Mouse (Mus musculus): ENCODE measurements around the gene Tspan12. TPM values are rescaled to one million over a fixed set of nuclear protein-coding genes. Genes with fewer than 3 reads are reported as not detected.

Tspan12 gene
- polyA plus RNA-seq, 1 experiment from 2014 or later = 60.5 TPM

- peak overlapping the region; percentile 83 for H3K4me3 ChIP-seq
- peak overlapping the region; percentile 83 for H3K4me2 ChIP-seq
- WGBS = under 1% methylated on average over 62 of the region's 62 CpGs
- H3K27me3 ChIP-seq (replicated peaks) = no peaks in the 10 kb centered on the region
- peak overlapping the region; percentile 98 for H3K27ac ChIP-seq (replicated peaks)
- no peaks in the 10 kb centered on the region for H3K9me3 ChIP-seq
- peaks cover 24% of the 10 kb centered on the region for H3K4me1 ChIP-seq
- peak; percentile 60 for ATAC-seq (ENCODE audit: extremely low read depth, insufficient number of reproducible peaks, low FRiP score, low TSS enrichment)
- peak overlapping the region; percentile 92 for H3K9ac ChIP-seq
- H3K36me3 ChIP-seq = peaks cover 25% of the 10 kb centered on the region
These were observed 545 bp downstream of the Tspan12 start for GRCm38 (mm10) chr6:21851596-21852343.

- Histone ChIP-seq H3K4me2 (peak overlapping the region; percentile 83), H3K9ac (peak overlapping the region; percentile 92), H3K4me1 (peaks cover 24% of the 10 kb centered on the region), H3K27ac (replicated peaks) (peak overlapping the region; percentile 98), H3K36me3 (peaks cover 29% of the 10 kb centered on the region), H3K4me3 (peak overlapping the region; percentile 83), H3K27me3 (replicated peaks) (no peaks in the 10 kb centered on the region), H3K9me3 (no peaks in the 10 kb centered on the region)
- ATAC-seq (ENCODE audit: extremely low read depth, insufficient number of reproducible peaks, low FRiP score, low TSS enrichment) = peak; percentile 81; the same call in 1 of the 2 replicates
- WGBS = 0% methylated on average over 5 of the region's 5 CpGs
These were observed 1.0 kb downstream of the Tspan12 start for GRCm38 (mm10) chr6:21851346-21851595.

- H3K36me3 ChIP-seq = peaks cover 34% of the 10 kb centered on the region
- peak overlapping the region; percentile 98 for H3K27ac ChIP-seq (replicated peaks)
- no peak for ATAC-seq (ENCODE audit: extremely low read depth, insufficient number of reproducible peaks, low FRiP score, low TSS enrichment)
- WGBS = 2% methylated on average over 21 of the region's 21 CpGs
- H3K27me3 ChIP-seq (replicated peaks) = no peaks in the 10 kb centered on the region
- peak overlapping the region; percentile 83 for H3K4me2 ChIP-seq
- peak overlapping the region; percentile 83 for H3K4me3 ChIP-seq
- H3K9ac ChIP-seq = peak overlapping the region; percentile 92
- H3K9me3 ChIP-seq = no peaks in the 10 kb centered on the region
- H3K4me1 ChIP-seq = peaks cover 20% of the 10 kb centered on the region
These were observed 1.6 kb downstream of the Tspan12 start for GRCm38 (mm10) chr6:21850526-21851345.

GRCm38 (mm10) chr6:21848808-21849207 lies 3.5 kb downstream of the Tspan12 start:
- H3K4me1 ChIP-seq = peaks cover 18% of the 10 kb centered on the region
- no peak for ATAC-seq (ENCODE audit: extremely low read depth, insufficient number of reproducible peaks, low FRiP score, low TSS enrichment)
- no peaks in the 10 kb centered on the region for H3K27me3 ChIP-seq (replicated peaks)
- no peak overlapping the region for H3K9ac ChIP-seq
- no peak overlapping the region for H3K4me2 ChIP-seq
- H3K36me3 ChIP-seq = peaks cover 39% of the 10 kb centered on the region
- no peak overlapping the region for H3K27ac ChIP-seq (replicated peaks)
- WGBS = 89% methylated on average over 4 of the region's 4 CpGs
- no peak overlapping the region for H3K4me3 ChIP-seq
- no peaks in the 10 kb centered on the region for H3K9me3 ChIP-seq

- Histone ChIP-seq H3K9me3 (no peaks in the 10 kb centered on the region), H3K4me1 (peaks cover 26% of the 10 kb centered on the region), H3K27me3 (replicated peaks) (no peaks in the 10 kb centered on the region), H3K4me3 (no peak overlapping the region), H3K27ac (replicated peaks) (peak overlapping the region; percentile 57), H3K9ac (no peak overlapping the region), H3K36me3 (peaks cover 10% of the 10 kb centered on the region), H3K4me2 (no peak overlapping the region; the same call in 1 of the 2 replicates)
- ATAC-seq (ENCODE audit: extremely low read depth, insufficient number of reproducible peaks, low FRiP score, low TSS enrichment) = no peak
- WGBS = 40% methylated on average over 9 of the region's 9 CpGs
These were observed 12.1 kb downstream of the Tspan12 start for GRCm38 (mm10) chr6:21839976-21840775.

- H3K4me2 ChIP-seq = no peak overlapping the region
- no peaks in the 10 kb centered on the region for H3K9me3 ChIP-seq
- peaks cover 26% of the 10 kb centered on the region for H3K4me1 ChIP-seq
- no peaks in the 10 kb centered on the region for H3K27me3 ChIP-seq (replicated peaks)
- peaks cover 19% of the 10 kb centered on the region for H3K36me3 ChIP-seq
- WGBS = 52% methylated on average over 10 of the region's 10 CpGs
- ATAC-seq (ENCODE audit: extremely low read depth, insufficient number of reproducible peaks, low FRiP score, low TSS enrichment) = no peak
- H3K27ac ChIP-seq (replicated peaks) = 0 out of 2 replicates have a peak overlapping the region, but pooled peaks have one; percentile 10
- H3K4me3 ChIP-seq = no peak overlapping the region
- no peak overlapping the region for H3K9ac ChIP-seq
These were observed 13.0 kb downstream of the Tspan12 start for GRCm38 (mm10) chr6:21839244-21839814.

- Histone ChIP-seq H3K4me2 (no peak overlapping the region), H3K36me3 (peaks cover 47% of the 10 kb centered on the region)
- WGBS = 87% methylated on average over 4 of the region's 4 CpGs
These were observed 18.8 kb downstream of the Tspan12 start for GRCm38 (mm10) chr6:21833531-21833930.

GRCm38 (mm10) chr6:21831871-21832270 lies 20.4 kb downstream of the Tspan12 start:
- no peak overlapping the region for H3K9ac ChIP-seq
- H3K4me1 ChIP-seq = peaks cover 9% of the 10 kb centered on the region; the same call in 1 of the 2 replicates
- ATAC-seq (ENCODE audit: extremely low read depth, insufficient number of reproducible peaks, low FRiP score, low TSS enrichment) = no peak
- no peak overlapping the region for H3K4me3 ChIP-seq
- H3K4me2 ChIP-seq = no peak overlapping the region
- peaks cover 51% of the 10 kb centered on the region for H3K36me3 ChIP-seq
- WGBS = 76% methylated on average over 3 of the region's 3 CpGs
- no peaks in the 10 kb centered on the region for H3K9me3 ChIP-seq
- H3K27me3 ChIP-seq (replicated peaks) = no peaks in the 10 kb centered on the region
- H3K27ac ChIP-seq (replicated peaks) = no peak overlapping the region

More at GRCm38 (mm10) chr6:21833531-21833930, 18.8 kb downstream of the Tspan12 start:
- no peaks in the 10 kb centered on the region for H3K27me3 ChIP-seq (replicated peaks)
- ATAC-seq (ENCODE audit: extremely low read depth, insufficient number of reproducible peaks, low FRiP score, low TSS enrichment) = no peak
- H3K4me1 ChIP-seq = peaks cover 6% of the 10 kb centered on the region; the same call in 1 of the 2 replicates
- no peak overlapping the region for H3K27ac ChIP-seq (replicated peaks)
- H3K9me3 ChIP-seq = no peaks in the 10 kb centered on the region
- H3K4me3 ChIP-seq = no peak overlapping the region
- no peak overlapping the region for H3K9ac ChIP-seq

GRCm38 (mm10) chr6:21830931-21831330 lies 21.4 kb downstream of the Tspan12 start:
- H3K9me3 ChIP-seq = no peaks in the 10 kb centered on the region
- H3K4me2 ChIP-seq = no peak overlapping the region
- no peak for ATAC-seq (ENCODE audit: extremely low read depth, insufficient number of reproducible peaks, low FRiP score, low TSS enrichment)
- peaks cover 9% of the 10 kb centered on the region; the same call in 1 of the 2 replicates for H3K4me1 ChIP-seq
- H3K27ac ChIP-seq (replicated peaks) = no peak overlapping the region
- no peaks in the 10 kb centered on the region for H3K27me3 ChIP-seq (replicated peaks)
- peaks cover 50% of the 10 kb centered on the region for H3K36me3 ChIP-seq
- H3K9ac ChIP-seq = no peak overlapping the region
- H3K4me3 ChIP-seq = no peak overlapping the region
- 80% methylated on average over 6 of the region's 6 CpGs for WGBS

- Histone ChIP-seq H3K36me3 (peaks cover 47% of the 10 kb centered on the region), H3K9ac (no peak overlapping the region), H3K4me1 (peaks cover 9% of the 10 kb centered on the region; the same call in 1 of the 2 replicates), H3K27me3 (replicated peaks) (no peaks in the 10 kb centered on the region), H3K4me2 (no peak overlapping the region), H3K27ac (replicated peaks) (no peak overlapping the region), H3K4me3 (no peak overlapping the region), H3K9me3 (no peaks in the 10 kb centered on the region)
- no peak for ATAC-seq (ENCODE audit: extremely low read depth, insufficient number of reproducible peaks, low FRiP score, low TSS enrichment)
- WGBS = 68% methylated on average over 7 of the region's 7 CpGs
These were observed 22.4 kb downstream of the Tspan12 start for GRCm38 (mm10) chr6:21829930-21830329.

GRCm38 (mm10) chr6:21828437-21828836 lies 23.9 kb downstream of the Tspan12 start:
- Histone ChIP-seq H3K4me3 (no peak overlapping the region), H3K4me2 (no peak overlapping the region), H3K36me3 (peaks cover 32% of the 10 kb centered on the region), H3K9me3 (no peaks in the 10 kb centered on the region), H3K9ac (no peak overlapping the region), H3K4me1 (peaks cover 16% of the 10 kb centered on the region), H3K27me3 (replicated peaks) (no peaks in the 10 kb centered on the region), H3K27ac (replicated peaks) (no peak overlapping the region)
- WGBS = 71% methylated on average over 4 of the region's 4 CpGs
- ATAC-seq (ENCODE audit: extremely low read depth, insufficient number of reproducible peaks, low FRiP score, low TSS enrichment) = no peak
